Mouse (Mus musculus): ENCODE results near the gene Hoxa11.

Hoxa11 gene

DNA sequence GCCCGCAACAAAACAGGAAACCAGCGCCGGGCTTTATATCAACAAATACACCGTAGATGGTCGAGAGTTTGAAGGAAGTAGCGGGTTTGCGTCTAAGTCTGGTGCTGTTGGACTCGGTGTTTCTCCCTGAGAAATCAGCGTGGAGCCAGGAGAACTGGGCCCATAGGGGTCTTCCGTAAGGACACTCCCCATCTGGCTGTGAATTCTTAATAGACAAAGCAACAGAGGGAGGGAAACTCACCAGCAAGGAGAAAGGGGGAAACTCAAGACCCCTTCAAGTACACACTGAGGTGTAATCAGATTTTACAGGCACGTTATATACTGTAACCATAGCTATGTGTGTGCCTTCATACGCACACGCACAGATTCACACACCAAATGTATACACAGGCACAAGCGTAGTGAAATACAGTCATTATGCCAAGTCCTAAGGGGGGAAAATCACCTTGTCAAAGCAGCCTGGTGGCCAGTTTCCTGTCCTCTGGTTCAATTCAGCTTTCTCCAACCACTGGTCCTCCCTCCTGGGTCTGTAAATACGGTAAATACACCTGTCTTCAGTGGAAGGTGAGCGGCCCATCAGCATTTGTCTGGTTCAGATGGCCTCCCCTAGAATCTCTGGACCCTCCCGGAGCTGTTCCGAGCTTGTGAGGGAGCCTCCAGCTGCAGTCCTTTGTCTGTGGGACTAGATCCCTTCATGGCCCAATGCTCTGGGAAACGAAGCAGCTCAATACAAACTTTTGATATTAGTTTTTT is 20.5 kb upstream of the Hoxa11 start:
- in situ Hi-C loops (cut with MboI, MseI) = no loop called here

DNA sequence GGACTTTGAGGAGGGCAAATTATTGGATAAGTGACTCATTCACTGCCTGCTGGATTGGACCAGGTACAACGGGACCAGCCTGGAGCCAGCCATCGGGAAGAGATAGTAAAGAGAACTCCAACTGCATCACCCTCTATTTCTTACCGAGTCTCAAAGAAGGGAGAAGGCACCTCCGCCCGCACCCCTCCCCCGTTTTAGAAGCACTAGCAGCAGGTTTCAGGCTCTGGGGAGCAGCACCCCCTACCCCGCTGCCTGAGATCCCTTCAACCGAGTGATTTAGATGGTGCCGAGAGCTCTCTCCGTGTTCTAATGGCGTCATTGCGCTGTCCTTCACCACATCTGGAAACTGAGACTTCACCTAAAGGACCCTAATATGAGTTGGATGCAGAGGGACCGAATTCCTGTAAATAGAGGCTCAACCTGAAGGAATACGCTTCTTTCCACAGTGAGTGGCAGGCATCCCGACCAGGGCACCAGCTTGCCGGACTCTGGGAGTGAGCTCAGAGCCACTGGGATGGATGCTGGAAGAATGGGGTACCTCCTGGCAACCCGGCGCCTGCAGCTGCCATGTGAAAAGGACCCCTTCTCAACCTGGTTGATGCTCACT is 19.8 kb upstream of the Hoxa11 start:
- in situ Hi-C loops (cut with MboI, MseI) = no loop called here

DNA sequence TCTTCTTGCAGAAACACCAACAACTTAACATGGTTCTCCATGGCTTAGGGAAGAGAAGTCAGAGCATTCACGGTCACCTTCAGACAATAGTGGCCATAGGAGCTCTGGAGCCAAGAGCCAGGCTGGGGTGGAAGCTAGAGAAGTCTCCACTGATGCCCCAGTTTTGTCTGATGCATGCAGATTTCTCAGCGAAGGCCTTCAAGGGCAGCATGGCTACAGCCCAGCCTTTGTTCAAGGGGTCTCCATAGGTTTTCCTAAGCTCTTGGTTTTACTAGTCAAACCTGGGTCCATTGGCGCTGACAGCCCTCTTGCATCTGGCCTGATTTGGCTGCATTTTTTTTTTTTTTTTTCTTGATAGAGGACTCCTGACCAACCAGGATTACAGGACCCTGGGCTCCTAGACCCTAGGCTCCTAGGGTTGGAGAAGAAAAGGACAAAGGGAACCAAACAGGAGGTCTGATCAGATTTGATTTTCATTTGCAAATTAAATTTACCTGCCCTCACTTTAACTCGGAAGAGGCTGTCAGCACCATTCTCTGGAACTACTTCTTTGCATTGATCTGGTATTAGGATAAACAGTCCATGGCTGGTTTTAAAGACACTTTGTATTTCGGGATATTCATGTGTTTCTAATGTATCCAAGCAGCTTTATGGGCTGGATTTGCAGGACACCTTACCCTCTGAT is 18.6 kb upstream of the Hoxa11 start:
- in situ Hi-C loops (cut with MboI, MseI) = no loop called here

DNA sequence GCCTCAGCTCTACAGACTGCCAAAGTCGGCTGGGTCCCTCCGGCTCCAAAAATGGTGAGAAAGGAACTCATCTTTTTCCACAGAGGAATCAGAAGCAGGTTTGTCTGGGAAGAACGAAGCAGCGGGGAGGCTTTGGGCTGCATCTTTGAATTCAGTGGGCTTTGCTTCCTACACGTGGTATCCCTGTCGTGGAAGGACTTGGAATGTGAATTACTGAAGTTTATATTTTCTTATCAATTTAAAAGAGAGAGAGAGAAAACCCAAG is 17.6 kb upstream of the Hoxa11 start:
- in situ Hi-C loops (cut with MboI, MseI) = no loop called here

DNA sequence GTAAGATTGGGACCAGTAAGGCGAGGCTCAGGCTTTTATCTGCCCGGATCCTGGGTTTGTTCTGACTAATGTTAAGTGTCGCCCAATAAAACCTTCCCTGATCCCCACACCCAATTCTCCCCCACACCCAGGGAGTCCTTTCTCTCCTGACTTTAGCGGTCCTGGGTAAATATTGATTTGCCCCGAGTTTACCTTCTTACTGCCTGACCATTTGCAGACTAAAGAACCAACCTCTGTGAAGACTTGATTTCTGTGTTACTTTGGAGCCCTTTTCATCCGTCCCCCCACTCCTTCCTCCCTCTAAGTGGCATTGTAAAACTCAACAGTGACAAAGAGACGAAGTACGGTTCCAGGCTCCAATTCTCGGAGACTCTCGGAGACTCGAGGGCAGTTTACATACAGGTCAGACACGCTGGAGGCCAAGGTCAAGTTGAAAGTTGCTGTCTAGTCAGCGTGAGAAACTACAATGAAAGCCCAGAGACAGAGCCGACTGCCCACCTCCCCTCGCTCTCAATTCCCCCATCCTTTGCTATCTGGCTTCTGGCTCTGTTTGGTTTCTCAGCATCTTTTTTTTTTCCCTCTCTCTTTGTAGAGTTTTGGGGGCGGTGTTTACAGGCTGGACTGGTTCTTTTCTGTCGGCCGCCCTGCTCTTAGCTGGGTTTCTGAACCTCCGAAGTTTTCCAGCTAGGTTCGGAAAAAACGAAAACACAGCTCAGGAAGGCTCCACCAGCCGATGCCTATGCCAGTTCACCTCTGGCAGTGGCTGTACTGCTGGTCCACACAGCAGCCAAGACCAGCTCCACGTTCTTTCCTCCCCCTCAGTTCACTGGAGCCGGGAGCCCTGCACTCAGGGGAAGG is 17.1 kb upstream of the Hoxa11 start:
- in situ Hi-C loops (cut with MboI, MseI) = no loop called here

DNA sequence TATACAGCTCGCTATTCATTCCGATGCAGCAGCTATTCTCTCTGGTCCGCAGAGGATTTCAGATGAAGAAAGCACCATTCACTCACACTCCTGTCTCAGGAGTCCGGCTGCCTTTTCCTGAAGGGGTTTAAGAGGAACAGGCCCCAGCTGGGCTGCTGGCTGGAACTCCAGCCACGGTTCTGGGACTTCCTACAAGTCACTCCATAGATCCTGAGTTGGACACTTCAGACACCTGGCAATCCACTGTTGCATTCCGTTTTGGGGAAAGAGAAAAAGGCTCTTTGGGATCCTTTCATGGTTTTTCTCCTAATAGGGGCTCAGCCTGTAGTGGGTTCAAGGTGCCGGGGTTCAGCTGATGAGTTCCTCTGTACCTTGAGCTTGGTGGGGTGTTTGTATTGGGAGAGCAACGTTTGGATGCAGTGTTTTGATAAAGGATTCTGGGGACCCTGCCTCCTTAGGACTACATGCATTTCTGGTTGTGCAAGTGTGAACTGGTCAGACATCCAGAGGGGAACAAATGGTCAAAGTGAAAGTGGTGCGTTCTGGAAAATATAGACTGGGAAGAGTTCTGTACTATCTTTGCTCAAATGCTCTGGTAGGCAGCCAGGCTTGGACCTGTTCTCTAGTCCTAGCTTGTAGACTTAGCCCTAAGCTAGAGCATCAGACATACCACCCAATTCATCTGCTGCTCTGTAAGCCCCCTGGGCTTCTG is 16.3 kb upstream of the Hoxa11 start:
- in situ Hi-C loops (cut with MboI, MseI) = no loop called here

DNA sequence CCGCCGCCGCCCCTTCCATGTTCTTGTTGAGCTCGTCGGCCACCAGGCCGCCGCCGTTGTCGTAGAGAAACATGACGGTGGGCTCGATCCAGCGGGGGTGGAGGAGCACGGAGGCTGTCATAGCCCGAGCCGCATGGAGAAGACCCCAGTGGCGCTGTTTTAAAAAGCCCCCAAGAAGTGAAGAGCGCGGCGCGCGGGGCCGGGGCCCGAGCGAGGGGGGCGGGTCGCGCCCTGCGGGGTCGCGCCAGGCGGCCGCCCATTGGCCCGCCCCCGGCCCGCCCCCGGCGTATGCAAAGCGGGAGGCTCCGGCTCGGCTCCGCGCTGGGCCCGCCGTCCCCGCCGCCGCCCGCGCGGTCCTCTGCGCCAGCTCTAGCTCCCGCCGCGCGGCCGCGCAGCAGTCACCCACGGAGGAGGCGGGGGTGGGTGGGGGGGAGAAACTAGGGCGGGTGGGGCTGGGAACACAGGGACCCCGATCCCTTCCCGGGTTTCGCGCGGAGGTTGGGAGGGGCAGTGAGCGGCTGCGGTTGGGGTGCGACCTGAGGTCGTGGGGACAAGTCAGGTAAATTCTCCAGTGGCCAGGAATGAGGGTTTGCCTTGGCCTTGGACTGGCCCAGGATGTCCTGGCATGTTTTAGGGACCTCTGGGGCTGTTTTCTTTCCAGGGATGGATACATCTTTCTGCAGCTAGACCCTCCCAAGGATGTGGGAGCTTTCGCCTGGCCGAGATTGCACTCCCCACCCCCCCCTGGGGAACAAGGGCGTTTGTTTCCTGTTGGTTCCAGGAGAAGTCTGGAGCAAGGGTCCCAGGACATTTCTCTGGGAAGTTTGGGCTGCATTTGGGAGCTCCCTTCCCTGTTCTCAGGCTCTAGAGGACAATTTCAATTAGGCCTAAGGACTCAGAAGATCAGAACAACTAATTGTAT is 15.3 kb upstream of the Hoxa11 start, which contains the start of gene Hoxa13:
TSS of gene Hoxa13 (minus strand) at position 227 of the 922 bp plus-strand sequence.
- in situ Hi-C loops (cut with MboI, MseI) = no loop called here

DNA sequence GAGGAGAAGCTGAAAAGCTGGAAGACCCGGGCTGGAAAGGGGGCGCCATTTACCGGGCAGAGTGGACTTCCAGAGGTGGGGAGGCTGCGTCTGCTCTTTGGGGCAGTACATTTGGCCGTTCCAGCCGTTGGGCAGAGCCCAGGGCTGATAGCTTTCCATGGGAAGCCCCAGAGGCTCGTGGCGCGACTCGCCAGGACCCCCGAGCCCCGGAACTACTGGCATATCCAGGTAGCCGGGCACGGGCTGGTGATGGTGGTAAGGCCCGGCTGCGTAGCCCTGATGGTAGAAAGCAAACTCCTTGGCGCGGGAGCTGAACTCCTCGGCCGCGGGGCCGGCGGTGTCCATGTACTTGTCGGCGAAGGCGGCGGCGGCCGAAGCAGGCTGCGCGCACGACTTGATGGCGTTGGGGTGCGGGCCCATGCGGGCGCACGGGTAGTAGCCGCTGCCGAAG is 14.2 kb upstream of the Hoxa11 start:
- in situ Hi-C loops (cut with MboI, MseI) = loop anchor here (10.0 kb wide), 1 partner anchor 565 kb away; no protein-coding TSS in a partner anchor

DNA sequence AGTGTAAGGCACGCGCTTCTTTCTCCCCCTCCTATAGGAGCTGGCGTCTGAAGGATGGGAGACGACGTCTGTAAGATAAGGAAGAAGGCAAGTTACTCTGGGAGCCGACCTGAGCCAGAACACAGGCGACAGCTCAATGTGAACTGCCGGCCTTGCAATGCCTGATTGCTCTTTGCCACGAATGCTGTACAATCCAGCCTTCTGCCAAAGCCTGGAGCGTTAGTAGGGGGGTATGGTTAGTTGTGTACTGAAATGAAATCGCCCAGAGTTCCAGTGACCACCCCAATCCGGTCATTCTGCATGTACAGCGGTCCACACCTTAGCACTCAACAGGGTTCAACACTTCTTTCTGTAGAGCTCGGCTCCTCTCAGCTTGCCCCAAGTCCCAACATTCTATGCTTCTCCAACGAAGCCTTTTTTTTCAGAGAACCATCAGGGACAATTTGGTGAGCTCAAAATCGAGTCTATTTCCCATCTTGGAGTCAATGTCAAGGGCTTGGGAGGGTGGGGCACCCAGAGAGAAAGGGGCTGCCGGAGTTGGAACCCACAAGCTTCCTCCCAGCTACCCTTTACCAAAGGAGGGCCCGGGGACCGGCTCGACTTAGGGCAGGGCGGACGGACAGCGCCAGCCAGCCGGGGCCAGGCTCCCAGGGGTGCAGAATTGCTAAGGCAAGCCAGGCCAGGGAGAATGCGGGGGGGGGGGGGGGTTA is 13.6 kb upstream of the Hoxa11 start:
- in situ Hi-C loops (cut with MboI, MseI) = loop anchor here (10.0 kb wide), 1 partner anchor 566 kb away; no protein-coding TSS in a partner anchor

DNA sequence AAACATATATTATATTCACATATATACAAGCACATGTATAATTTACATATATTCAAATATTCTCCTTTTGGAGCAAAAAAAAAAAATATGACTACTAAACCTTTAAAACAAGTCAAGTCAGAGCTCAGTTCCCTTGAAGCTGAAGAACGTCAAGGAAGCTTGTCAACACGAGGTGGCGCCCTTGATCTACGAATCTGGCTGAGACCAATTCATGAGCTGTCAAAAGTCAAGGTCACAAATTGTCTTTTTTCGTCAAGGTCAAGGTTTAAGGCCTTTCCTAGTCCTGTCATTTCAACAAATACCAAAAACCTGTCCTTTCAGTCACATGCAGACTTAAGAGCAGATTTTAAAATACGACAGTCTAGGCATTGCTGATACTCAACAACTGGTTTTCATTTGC is 11.3 kb upstream of the Hoxa11 start:
- in situ Hi-C loops (cut with MboI, MseI) = loop anchor here (10.0 kb wide), 1 partner anchor 568 kb away; no protein-coding TSS in a partner anchor

DNA sequence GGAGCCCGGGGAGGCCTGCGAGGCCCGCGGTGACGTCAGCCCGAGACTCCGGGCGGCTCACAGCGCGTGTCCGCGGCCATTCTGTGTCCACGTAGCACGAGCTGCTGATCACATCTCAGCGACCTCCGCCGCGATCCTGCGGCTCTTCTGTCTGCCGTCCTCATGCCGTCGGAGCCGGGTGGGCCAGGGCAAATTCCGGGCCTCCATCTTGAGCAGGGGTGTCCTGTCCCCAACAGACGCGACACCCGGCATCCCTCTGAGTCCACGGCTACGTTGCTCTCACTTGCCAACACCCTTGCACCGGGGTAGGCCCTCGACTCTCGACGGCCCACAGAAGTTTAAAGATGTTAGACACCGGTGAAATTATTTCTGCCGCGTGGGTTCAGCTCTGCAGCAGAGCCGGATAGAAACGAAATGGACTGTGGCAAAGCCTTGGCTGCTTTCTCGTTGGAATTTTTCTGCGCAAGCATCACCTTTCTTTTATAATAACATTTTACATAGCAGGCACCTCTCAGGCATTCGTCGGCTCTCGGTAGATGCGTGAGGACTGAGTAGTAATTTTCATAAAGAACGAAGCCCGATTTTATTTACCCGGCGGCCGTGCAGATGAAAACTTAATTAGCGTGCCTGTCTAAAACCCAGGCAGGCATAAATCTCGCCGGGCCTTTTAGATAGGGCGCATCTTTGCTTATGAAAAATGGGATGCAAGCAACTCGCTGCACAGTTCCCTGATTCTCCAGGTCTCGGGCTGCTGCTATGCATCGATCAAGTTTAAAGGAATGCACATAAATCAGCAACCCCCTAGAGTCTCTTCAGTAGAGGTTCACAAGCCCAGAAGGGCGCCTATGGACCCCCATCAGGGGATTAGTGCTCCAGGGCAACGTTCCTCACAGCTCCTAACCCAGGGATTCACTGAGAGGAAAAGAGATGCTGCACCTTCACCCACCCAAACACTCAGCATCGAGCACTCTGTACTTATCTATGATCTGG is 8.2 kb upstream of the Hoxa11 start:
- in situ Hi-C loops (cut with MboI, MseI) = loop anchor here (5.0 to 10.0 kb wide), 2 partner anchors 571 to 658 kb away; no protein-coding TSS in a partner anchor

DNA sequence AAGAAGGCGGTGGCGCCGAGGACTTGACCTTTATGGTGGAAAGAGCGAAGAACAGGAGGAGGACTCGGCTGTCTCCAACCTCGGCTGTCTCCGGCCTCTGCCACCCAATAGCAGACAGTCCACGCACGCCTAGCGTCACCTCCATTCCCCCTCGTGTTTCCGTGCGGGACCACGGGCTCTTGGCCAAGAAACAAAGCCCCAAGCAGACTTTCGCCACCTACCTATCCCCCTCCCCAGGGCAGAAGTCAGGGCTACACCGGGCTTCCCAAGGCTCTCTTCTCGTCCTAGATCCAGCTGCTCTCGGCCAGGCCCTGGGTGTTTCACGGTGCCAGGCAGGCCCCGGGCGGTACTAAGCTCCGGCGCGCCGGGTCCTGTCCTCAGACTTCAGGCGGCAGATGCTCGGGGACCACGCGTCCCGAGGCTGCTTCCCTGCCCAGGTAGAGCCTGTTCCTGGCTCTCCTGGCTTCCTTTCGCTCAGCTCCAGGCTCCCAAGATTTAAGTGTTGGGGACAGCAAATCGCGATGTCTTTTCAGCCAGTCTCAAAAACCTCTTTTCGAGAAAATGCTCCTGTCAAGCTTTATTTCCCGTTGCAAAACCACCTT is 7.3 kb upstream of the Hoxa11 start:
- in situ Hi-C loops (cut with MboI, MseI) = loop anchor here (5.0 to 10.0 kb wide), 2 partner anchors 572 to 659 kb away; no protein-coding TSS in a partner anchor

DNA sequence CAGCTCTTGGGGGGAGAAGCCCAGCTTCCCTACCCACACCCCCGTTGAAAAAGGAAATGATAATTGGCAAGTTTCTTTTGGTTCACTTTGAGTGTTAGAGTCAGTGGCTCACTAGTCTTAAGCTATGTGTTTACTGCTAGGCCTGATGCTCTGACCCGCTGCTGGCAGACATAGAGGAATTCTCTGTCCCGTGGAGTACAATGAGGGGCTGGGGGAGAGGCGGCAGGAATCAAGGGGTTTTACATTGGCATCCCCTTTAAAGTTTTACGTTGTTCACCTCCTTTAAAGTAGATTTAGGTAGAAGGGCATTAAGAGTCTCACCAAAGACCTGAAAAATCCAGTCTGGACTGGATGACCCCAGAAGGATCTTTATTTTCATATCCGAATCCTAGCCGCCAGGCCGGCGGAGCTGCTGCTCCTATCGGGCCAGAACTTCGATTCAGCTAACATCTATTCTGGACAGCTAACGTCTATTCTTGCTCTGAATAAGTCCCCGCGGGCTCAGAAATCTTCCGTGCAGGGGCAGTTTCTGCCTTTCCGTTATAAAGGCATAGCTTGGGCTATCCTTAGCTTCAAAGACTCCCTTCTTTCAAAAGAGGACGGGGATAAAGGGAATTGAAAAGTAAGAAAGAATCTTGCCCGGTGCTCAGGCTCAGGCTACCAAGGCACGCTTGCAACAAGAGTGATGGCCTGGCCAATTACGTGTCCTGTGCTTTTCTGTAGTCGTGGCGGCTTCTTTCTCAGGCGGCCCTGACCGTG is 6.6 kb upstream of the Hoxa11 start:
- in situ Hi-C loops (cut with MboI, MseI) = loop anchor here (5.0 to 10.0 kb wide), 2 partner anchors 573 to 660 kb away; no protein-coding TSS in a partner anchor

DNA sequence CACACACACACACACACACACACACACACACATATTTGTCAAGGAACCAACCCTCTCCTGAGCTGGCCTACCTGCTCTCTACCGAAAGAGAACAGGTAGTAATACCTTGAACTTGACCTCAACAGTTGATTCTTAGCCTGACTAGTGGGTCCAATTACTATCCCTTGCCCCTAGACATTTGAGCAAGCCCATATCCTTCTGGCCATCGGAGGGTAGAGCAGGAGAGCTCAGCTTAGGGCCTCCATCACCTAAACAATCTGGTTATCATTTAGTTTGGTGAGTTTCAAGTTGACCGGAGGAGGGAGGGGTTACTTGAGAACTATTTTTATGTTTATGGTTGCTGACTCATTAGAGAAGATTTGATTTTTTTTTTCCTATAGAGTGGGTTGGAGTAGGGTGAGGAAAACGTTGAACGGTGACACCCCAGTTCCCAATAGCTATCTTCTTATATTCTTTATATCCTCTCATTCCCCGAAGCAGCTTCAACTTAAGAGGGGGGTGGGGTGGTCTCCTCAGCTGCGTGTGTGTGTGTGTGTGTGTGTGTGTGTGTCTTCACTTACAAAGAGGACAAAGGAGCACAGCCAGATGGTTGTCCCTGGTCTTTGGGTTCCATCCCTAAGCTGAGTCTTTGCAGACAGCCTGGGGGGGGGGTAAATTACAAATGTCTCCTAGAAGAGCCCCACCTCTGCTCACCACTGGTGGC is 5.7 kb upstream of the Hoxa11 start:
- in situ Hi-C loops (cut with MboI, MseI) = loop anchor here (5.0 to 10.0 kb wide), 2 partner anchors 573 to 661 kb away; no protein-coding TSS in a partner anchor

DNA sequence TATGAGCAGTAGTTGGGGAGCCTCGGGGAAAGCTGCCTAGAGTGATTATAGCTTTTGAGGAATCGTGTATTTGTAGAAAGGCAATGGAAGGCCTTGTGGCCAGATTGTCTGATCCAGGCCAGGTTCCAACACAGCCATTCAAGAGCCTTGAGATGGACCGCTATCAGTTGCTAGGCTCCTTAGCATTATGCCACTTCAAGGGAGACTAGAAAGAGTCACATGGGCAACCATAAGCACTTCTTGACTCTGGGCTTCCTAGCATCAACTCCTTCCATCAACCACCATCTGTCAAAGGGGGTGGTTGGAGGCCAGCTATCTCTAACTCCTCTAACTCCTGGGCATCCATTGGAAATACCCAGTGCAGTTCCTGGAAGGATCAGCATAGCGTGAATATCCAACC is 4.2 kb upstream of the Hoxa11 start:
- in situ Hi-C loops (cut with MboI, MseI) = loop anchor here (5.0 to 10.0 kb wide), 3 partner anchors 575 to 1075 kb away; no protein-coding TSS in a partner anchor

DNA sequence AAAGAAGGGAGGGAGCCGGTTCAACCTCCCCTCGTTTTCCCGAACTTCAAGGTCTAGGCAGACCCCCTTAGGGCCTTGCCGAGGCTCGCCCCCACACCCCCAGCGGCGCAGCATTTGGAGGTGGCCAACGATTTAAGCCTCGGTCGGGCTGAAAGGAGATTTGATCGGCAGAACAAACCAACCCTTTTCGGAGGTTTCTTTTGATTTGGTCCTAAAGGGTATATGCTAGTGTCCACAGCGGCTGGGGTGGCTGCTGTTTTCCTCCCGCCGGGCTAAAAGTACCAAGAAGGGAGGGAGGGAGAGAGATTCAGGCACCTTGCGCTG is 3.8 kb upstream of the Hoxa11 start:
- in situ Hi-C loops (cut with MboI, MseI) = loop anchor here (10.0 kb wide), 1 partner anchor 1075 kb away; no protein-coding TSS in a partner anchor

All from regulatory T cell (primary cell).